ENCODE assay signal across 11 mouse cellular contexts in the genomic region with DNA sequence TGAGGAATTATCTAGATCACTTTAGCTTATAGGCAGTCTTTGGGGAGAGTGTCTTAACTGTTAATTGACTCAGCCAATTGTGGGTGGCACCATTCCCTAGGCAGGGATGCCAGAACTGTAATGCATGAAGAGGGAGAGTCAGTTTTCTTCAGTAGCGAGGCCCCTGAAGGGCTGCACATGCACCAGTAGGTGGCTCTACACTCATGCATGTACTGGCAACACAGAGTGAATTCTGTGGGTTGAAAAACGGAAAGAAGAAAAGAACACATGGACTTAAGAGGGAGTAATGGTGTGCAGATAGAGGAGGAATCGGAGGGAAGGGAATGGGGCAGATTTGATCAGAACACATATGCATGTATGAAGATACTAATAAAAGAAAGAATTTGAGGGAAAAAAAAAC.
DNase-seq lines count a peak whose midpoint lies in the region; ATAC-seq and TF ChIP-seq lines count a peak whose summit lies in the region.
"Had no signal": no experiment of that assay in that cellular context is flagged by ENCODE, and none has a peak within 500 bp of the region (broad histone marks: within the 10 kb centered on the region; RNA-seq: fewer than 3 reads in every experiment).

No protein-coding gene starts in this region.

- H3K9me3 ChIP-seq in midbrain, postnatal 0 days (ENCODE audit: low read length): no peaks in the 10 kb centered on the region
- no peaks in the 10 kb centered on the region for H3K9me3 ChIP-seq in midbrain, embryonic 13.5 days
- H3K9me3 ChIP-seq: hindbrain, embryonic 15.5 days; liver, embryonic 15.5 days; neural tube, embryonic 12.5 days had no signal

- no peak overlapping the region for H3K9ac ChIP-seq in midbrain, postnatal 0 days (replicated peaks; ENCODE audit: low read length, poor library complexity, severe bottlenecking)
- H3K9ac ChIP-seq in midbrain, embryonic 13.5 days (replicated peaks): no peak overlapping the region
- H3K9ac ChIP-seq: hindbrain, embryonic 15.5 days; liver, embryonic 15.5 days; neural tube, embryonic 12.5 days had no signal

- DNase-seq in embryo, embryonic 10.5 days (ENCODE audit: low spot score): peak; percentile 35
- no peak for DNase-seq in embryo, embryonic 9.5 days (ENCODE audit: extremely low spot score)
- DNase-seq in kidney, adult 9 months: peak; percentile 11
- no peak for DNase-seq in kidney, postnatal 14 days
- DNase-seq in midbrain, postnatal 0 days (ENCODE audit: low spot score): peak; percentile 64
- peak; percentile 31 for DNase-seq in splenic B cell, adult 2 months (ENCODE audit: low read depth, low spot score)
- no peak for DNase-seq in testis, postnatal 10 days (ENCODE audit: low spot score)

- ATAC-seq in midbrain, postnatal 0 days (ENCODE audit: low FRiP score): no peak
- ATAC-seq in midbrain, embryonic 13.5 days: no peak

- TF ChIP-seq CTCF in midbrain, postnatal 0 days (IDR thresholded peaks at IDR 0.05): peak; percentile 73

- no peak overlapping the region for H3K27ac ChIP-seq in midbrain, postnatal 0 days (ENCODE audit: low read depth, low read length)
- no peak overlapping the region for H3K27ac ChIP-seq in midbrain, embryonic 13.5 days
- H3K27ac ChIP-seq: liver, embryonic 15.5 days; neural tube, embryonic 12.5 days had no signal

- H3K36me3 ChIP-seq in midbrain, postnatal 0 days (ENCODE audit: insufficient read depth, low read length): no peaks in the 10 kb centered on the region
- H3K36me3 ChIP-seq in midbrain, embryonic 13.5 days: no peaks in the 10 kb centered on the region
- H3K36me3 ChIP-seq in splenic B cell, adult 2 months (ENCODE audit: control insufficient read depth, insufficient read depth, low read length, poor library complexity, severe bottlenecking): no peaks in the 10 kb centered on the region
- H3K36me3 ChIP-seq: hindbrain, embryonic 15.5 days; liver, embryonic 15.5 days; neural tube, embryonic 12.5 days had no signal

- H3K4me1 ChIP-seq in midbrain, postnatal 0 days (ENCODE audit: insufficient read depth, low read length): no peaks in the 10 kb centered on the region
- 0 out of 2 replicates have a peak, but pooled peaks cover under 1% of the 10 kb centered on the region for H3K4me1 ChIP-seq in midbrain, embryonic 13.5 days (replicated peaks)
- H3K4me1 ChIP-seq: liver, embryonic 15.5 days; neural tube, embryonic 12.5 days had no signal

- no peak overlapping the region for H3K4me2 ChIP-seq in midbrain, postnatal 0 days (ENCODE audit: low read depth, low read length, poor library complexity, severe bottlenecking)
- no peak overlapping the region for H3K4me2 ChIP-seq in midbrain, embryonic 13.5 days (replicated peaks)
- H3K4me2 ChIP-seq: hindbrain, embryonic 15.5 days; liver, embryonic 15.5 days; neural tube, embryonic 12.5 days had no signal

- no peak overlapping the region for H3K4me3 ChIP-seq in midbrain, postnatal 0 days (ENCODE audit: low read depth, low read length)
- H3K4me3 ChIP-seq in midbrain, embryonic 13.5 days (replicated peaks): no peak overlapping the region
- H3K4me3 ChIP-seq: hindbrain, embryonic 15.5 days; liver, embryonic 15.5 days; neural tube, embryonic 12.5 days had no signal

- H3K27me3 ChIP-seq in midbrain, postnatal 0 days (ENCODE audit: insufficient read depth, low read length): no peaks in the 10 kb centered on the region
- no peaks in the 10 kb centered on the region for H3K27me3 ChIP-seq in midbrain, embryonic 13.5 days
- no peaks in the 10 kb centered on the region for H3K27me3 ChIP-seq in splenic B cell, adult 2 months (ENCODE audit: control insufficient read depth, insufficient read depth, low read length, poor library complexity, severe bottlenecking)
- H3K27me3 ChIP-seq: hindbrain, embryonic 15.5 days; liver, embryonic 15.5 days; neural tube, embryonic 12.5 days had no signal

- 62% methylated on average over 3 of the region's 3 CpGs for WGBS in midbrain, postnatal 0 days
- WGBS in midbrain, embryonic 13.5 days: 72% methylated on average over 3 of the region's 3 CpGs

Comparison
In these comparisons a context has a peak if more than half of its experiments do, and no peak if none do; other contexts are left out.
1. DNase-seq: peak in embryo, embryonic 10.5 days (single experiment), kidney, adult 9 months (single experiment), midbrain, postnatal 0 days (single experiment) and splenic B cell, adult 2 months (single experiment); none in embryo, embryonic 9.5 days (single experiment), kidney, postnatal 14 days (single experiment) and testis, postnatal 10 days (single experiment).